Mouse (Mus musculus) liver, embryonic 16.5 days (tissue): ENCODE data around the gene Ermard. TPM values are rescaled to one million over a fixed set of nuclear protein-coding genes. Genes with fewer than 3 reads are reported as not detected.

Source experiments
- ATAC-seq: fragments of 200-750 bp; cut with Nextera tagmentation; 2 replicates; pipeline ENCODE4 v1.8.0; 2017; ENCODE audit warnings: low read depth, mild to moderate bottlenecking, moderate number of reproducible peaks, moderate library complexity
- H3K27ac ChIP-seq: fragments of 300-500 bp; sonication (generic); 2 replicates; pipeline ENCODE4 v1.5.1; 2014; ENCODE audit warnings: mild to moderate bottlenecking, low read length
- H3K27me3 ChIP-seq: fragments of 300-500 bp; sonication (generic); 2 replicates; pipeline ENCODE4 v1.6.1; 2014; ENCODE audit warnings: low read depth, low read length, mixed read lengths; ENCODE audit not compliant: control insufficient read depth, insufficient read depth
- H3K36me3 ChIP-seq: fragments of 300-500 bp; sonication (generic); 2 replicates; pipeline ENCODE4 v1.6.1; 2014; ENCODE audit warnings: mild to moderate bottlenecking; ENCODE audit not compliant: control insufficient read depth, insufficient read depth
- H3K4me1 ChIP-seq: fragments of 300-500 bp; sonication (generic); 2 replicates; pipeline ENCODE4 v1.6.1; 2014; ENCODE audit warnings: low read depth, low read length, mixed read lengths; ENCODE audit not compliant: control insufficient read depth
- H3K4me2 ChIP-seq: fragments of 300-500 bp; sonication (generic); 2 replicates; pipeline ENCODE4 v1.6.1; 2014; ENCODE audit warnings: low read depth, low read length, mixed read lengths
- H3K4me3 ChIP-seq: fragments of 300-500 bp; sonication (generic); 2 replicates; pipeline ENCODE4 v1.5.1; 2014; ENCODE audit warnings: low read depth, mild to moderate bottlenecking, low read length
- H3K9ac ChIP-seq: fragments of 300-500 bp; sonication (generic); 2 replicates; pipeline ENCODE4 v1.6.1; 2014; ENCODE audit warnings: low read depth, low read length
- H3K9me3 ChIP-seq: fragments of 300-500 bp; sonication (generic); replicated peaks from 2 replicates; pipeline ENCODE4 v1.6.1; 2016; ENCODE audit warnings: low read length; ENCODE audit not compliant: control insufficient read depth
- WGBS: fragments of 180-500 bp; shearing (Covaris S2); extraction: QIAGEN DNeasy Blood & Tissue Kit; methylation state at CpG from one replicate; pipeline ENCODE4 v1.1.7; 2014; ENCODE audit not compliant: insufficient replicate concordance; 5-methylcytosine and 5-hydroxymethylcytosine counted together
- polyA plus RNA-seq: library from polyadenylated mRNA; unstranded; fragments of >200 nt; fragmentation: Nextera tagmentation; extraction: Ambion mirVana; gene quantifications from 2 replicates; pipeline ENCODE4 v1.2.1, GENCODE M21; 2015

Ermard gene
- polyA plus RNA-seq, 1 experiment from 2014 or later: 26.8 TPM

DNA sequence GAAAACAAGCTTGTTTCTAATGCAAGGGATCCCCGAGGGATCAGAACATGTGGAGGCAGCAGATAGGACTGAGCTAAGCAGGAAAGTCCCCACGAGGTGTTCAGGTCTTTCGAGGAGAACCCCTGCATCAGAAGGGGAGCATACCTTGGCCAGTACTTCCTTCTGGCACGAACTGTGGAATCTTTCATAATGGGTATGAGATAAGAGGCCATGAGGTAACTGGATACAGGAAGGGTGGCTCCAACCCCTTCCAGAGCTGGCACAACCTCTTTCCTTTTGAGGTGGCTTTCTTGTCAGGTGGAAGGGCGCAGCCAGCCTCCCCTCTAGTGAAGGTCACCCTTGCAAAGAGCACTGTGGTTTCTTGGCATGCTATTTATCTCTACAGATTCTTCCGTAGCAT lies 55.8 kb downstream of the Ermard start:
- Histone ChIP-seq H3K4me3 (no peak overlapping the region), H3K4me1 (no peaks in the 10 kb centered on the region), H3K4me2 (no peak overlapping the region), H3K27ac (no peak overlapping the region), H3K9me3 (no peaks in the 10 kb centered on the region), H3K36me3 (no peaks in the 10 kb centered on the region), H3K27me3 (no peaks in the 10 kb centered on the region), H3K9ac (no peak overlapping the region)
- 43% methylated on average over 6 of the region's 6 CpGs for WGBS
- no peak for ATAC-seq

DNA sequence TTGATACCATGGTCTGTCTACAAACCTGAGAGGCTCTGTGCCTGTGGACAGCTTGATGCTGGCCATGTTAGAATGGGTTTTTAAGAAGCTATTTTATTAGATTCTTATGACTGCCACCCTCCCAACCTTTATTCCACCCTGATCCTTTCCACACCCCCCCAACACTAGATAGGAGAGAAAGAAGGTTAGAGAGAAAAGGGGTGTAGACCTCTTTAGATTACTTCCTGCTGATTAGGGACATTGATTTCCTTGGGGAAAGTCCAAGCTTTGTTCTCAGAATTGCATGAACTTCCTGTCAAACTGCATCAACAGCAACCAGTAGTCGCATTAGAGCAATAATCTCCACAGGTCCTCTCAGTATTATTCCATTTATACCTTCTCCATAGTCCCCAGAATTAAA lies 57.7 kb downstream of the Ermard start:
- 43% methylated on average over 1 of the region's 1 CpGs for WGBS
- Histone ChIP-seq H3K27ac (no peak overlapping the region), H3K4me3 (no peak overlapping the region), H3K9ac (no peak overlapping the region), H3K4me1 (no peaks in the 10 kb centered on the region), H3K27me3 (no peaks in the 10 kb centered on the region), H3K36me3 (no peaks in the 10 kb centered on the region), H3K4me2 (no peak overlapping the region), H3K9me3 (no peaks in the 10 kb centered on the region)
- no peak for ATAC-seq

DNA sequence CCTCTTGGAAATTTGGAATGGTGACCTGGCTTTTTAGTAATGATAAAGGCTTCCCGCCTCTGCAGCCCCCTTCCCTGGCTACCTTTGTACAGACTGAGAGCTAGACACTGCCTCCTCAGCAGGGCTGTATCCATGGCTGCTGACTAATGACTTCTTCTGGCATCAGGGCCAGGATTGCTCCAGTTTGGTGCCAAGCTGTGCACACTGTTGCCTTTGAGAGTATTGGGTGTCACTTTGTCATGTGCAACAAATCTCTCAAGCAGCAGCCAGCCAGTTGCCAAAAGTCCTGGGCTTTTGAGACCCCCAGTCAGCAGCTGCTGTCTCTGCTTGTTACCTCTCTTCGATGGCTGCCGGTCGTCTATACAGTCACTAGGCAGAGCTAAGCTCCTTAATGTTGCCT lies 60.3 kb downstream of the Ermard start:
- no peaks in the 10 kb centered on the region for H3K27me3 ChIP-seq
- H3K36me3 ChIP-seq: no peaks in the 10 kb centered on the region
- no peak overlapping the region for H3K9ac ChIP-seq
- no peaks in the 10 kb centered on the region for H3K4me1 ChIP-seq
- ATAC-seq: no peak
- H3K27ac ChIP-seq: no peak overlapping the region
- no peak overlapping the region for H3K4me2 ChIP-seq
- H3K9me3 ChIP-seq: no peaks in the 10 kb centered on the region
- H3K4me3 ChIP-seq: no peak overlapping the region
- WGBS: 62% methylated on average over 4 of the region's 4 CpGs

DNA sequence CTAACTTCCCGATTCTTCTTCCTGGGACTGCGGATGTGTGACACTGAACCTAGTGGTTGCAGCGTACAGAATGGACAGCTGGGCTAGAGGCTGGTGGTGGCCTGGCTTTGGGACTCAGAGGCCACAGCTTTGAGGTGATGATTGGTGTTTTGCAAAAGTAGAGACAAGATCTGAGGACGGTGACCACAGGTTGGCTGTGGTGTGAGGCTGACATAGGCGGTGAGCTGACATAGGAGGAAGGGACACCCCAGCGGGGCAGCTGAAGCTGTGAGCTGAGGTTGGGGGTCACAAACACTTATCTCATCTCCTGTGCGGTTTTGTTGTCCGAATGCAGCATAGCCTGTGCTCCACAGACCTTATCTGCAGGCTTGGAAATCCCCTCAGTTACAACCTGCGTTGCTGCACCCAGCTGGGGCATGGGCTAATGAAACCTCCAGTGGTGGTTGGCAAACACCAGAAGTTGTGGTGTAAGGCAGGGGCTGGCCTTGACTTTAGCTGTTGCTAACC lies 66.2 kb downstream of the Ermard start:
- no peak for ATAC-seq
- H3K9ac ChIP-seq: no peak overlapping the region
- no peak overlapping the region for H3K4me3 ChIP-seq
- no peaks in the 10 kb centered on the region for H3K9me3 ChIP-seq
- no peaks in the 10 kb centered on the region for H3K36me3 ChIP-seq
- H3K4me1 ChIP-seq: no peaks in the 10 kb centered on the region
- WGBS: 33% methylated on average over 9 of the region's 9 CpGs
- no peaks in the 10 kb centered on the region for H3K27me3 ChIP-seq
- H3K27ac ChIP-seq: no peak overlapping the region
- H3K4me2 ChIP-seq: no peak overlapping the region

DNA sequence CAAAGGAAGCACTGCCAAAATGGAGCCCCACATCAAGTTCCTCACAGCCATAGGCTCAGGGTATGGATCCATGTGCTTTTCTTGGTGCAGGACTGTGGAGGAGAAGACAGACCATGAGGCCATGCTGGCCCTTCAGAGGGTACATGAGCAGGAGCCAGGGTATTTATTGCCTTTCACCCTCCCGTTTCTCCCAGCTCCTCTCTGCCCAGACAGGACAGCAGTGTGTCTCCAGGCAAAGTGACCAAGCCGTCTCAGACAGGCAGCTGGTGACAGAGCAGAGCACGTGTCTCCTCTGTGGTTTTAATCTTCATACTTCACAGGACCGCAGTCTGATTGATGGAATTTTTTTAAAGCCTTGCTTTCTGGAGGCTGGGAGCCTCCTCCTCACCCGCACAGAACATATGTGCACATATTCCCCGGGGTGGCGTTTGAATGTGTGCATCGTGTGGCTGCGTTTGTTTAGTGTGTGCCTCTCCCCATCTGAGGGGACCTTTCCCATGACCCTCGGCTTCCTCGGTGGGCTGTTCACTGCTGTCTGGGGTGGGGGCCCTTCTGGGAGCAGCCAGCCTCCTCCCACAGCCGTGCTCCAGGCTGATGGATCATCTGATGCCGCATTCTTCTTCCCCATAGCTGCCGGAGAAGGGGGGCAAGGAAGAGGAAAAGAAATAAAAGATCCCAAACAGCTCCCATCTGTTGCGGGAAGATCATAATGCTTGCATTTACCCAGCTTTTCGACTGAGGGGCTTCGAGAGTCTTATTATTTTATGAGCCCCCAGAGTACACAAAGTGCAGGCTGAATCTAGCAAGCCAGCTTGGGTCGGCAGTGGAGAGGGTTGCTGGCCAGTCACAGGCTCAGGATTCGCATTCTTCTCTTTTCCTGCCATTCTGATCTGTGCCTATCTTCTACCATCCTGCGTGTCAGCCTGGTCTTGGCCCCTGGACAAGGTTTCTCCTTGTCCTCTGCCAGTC lies 67.7 kb downstream of the Ermard start:
- Histone ChIP-seq H3K9ac (no peak overlapping the region), H3K36me3 (no peaks in the 10 kb centered on the region), H3K4me2 (no peak overlapping the region), H3K4me3 (no peak overlapping the region), H3K4me1 (no peaks in the 10 kb centered on the region), H3K27ac (no peak overlapping the region), H3K9me3 (no peaks in the 10 kb centered on the region), H3K27me3 (no peaks in the 10 kb centered on the region)
- 49% methylated on average over 20 of the region's 20 CpGs for WGBS
- ATAC-seq: no peak

DNA sequence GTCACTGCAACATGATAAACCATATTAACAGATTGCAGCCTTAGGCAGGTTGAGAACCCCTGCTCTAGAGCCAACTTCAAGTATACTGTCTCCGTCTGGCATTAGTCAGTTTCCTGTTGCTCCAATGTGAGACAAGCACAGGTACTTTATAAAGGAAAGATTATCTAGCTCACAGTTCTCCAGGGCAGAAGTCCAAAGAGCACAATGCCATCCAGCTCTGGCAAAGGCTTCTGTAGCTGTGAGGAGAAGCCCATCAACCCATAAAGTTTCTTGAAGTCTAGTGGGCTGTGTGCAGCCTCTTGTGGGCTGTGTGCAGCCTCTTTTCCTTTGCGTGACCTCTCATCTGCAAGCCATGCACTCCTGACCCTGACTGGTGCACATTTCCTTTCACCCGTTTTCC lies 74.5 kb downstream of the Ermard start:
- 61% methylated on average over 3 of the region's 3 CpGs for WGBS
- no peak overlapping the region for H3K9ac ChIP-seq
- no peak overlapping the region for H3K4me2 ChIP-seq
- H3K4me3 ChIP-seq: no peak overlapping the region
- H3K27ac ChIP-seq: no peak overlapping the region
- no peaks in the 10 kb centered on the region for H3K27me3 ChIP-seq
- H3K9me3 ChIP-seq: no peaks in the 10 kb centered on the region
- ATAC-seq: no peak
- no peaks in the 10 kb centered on the region for H3K36me3 ChIP-seq
- H3K4me1 ChIP-seq: no peaks in the 10 kb centered on the region

DNA sequence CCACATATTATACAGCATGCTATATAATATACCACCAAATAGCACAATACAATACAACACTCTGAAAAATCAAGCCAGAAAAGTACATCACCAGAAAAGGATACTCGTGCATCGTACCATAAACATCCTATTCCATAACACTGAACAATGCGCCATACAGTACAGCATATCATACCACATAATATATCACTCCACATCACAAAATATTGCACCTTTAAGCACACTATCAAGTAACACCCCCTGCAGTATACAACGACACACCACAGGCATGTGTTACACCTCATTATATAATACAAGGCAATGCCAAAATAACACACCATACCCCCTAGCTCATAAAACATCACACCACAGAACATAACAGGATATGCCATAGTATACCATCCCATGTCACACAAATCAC lies 79.1 kb downstream of the Ermard start:
- Histone ChIP-seq H3K4me2 (no peak overlapping the region), H3K36me3 (no peaks in the 10 kb centered on the region), H3K4me3 (no peak overlapping the region), H3K27me3 (no peaks in the 10 kb centered on the region), H3K9me3 (no peaks in the 10 kb centered on the region), H3K9ac (no peak overlapping the region), H3K27ac (no peak overlapping the region), H3K4me1 (no peaks in the 10 kb centered on the region)
- no peak for ATAC-seq
- whole genome bisulfite sequencing: 79% methylated on average over 4 of the region's 4 CpGs

DNA sequence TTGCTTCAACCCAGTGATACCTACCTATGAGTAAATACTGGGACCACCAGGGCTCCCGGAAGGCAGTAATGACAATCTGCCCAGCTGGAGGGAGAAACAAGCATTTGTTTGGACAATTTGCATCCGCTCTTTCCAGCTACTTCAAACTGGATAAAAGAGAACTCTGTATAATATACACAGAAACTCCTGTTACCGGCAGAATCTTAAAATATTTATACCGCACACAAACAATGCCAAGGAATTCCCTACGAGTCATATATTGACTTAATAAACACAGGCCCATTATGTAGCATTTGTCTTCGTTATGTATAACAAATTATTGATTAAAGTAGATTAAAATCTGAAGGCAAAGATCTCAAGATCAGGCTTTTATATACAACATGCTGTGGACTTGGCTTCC lies 79.6 kb downstream of the Ermard start:
- no peak for ATAC-seq
- H3K27ac ChIP-seq: no peak overlapping the region
- 66% methylated on average over 6 of the region's 6 CpGs for WGBS
- no peaks in the 10 kb centered on the region for H3K27me3 ChIP-seq
- no peaks in the 10 kb centered on the region for H3K4me1 ChIP-seq
- H3K36me3 ChIP-seq: no peaks in the 10 kb centered on the region
- no peak overlapping the region for H3K9ac ChIP-seq
- no peak overlapping the region for H3K4me2 ChIP-seq
- no peaks in the 10 kb centered on the region for H3K9me3 ChIP-seq
- H3K4me3 ChIP-seq: no peak overlapping the region

DNA sequence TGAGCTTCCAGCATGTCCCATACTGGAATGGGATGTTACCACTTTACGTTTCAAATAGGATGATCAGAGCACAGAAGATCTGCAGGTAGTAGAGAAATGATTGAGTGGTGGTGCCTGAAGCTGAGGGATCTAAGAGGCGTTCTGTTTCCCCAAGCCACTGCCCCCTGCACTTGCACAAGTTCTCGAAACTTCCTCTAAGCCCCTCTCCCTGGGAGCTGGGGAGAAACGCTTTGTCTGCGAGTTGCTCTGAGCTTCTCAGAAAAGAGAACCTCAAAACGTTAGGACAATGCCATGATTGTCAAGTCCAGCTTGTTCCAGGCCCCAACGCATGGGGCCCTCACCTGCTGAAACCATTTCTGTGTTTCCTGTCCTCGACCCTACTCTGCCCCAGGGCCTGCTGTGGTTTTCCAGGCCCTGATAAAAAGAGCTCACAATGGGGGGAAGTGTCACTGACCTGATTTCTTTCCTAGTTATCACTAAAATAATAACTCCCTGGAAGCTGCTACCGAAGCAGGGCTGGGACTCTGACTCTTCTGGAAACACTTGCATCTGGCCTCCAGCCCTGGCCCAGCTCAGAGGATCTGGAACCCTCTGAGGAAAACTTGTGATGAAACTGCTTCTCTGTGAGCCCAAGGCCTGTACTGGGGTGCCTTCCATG lies 88.8 kb downstream of the Ermard start:
- Histone ChIP-seq H3K9ac (no peak overlapping the region), H3K4me2 (no peak overlapping the region), H3K9me3 (no peaks in the 10 kb centered on the region), H3K4me3 (no peak overlapping the region), H3K4me1 (no peaks in the 10 kb centered on the region), H3K27ac (no peak overlapping the region), H3K27me3 (no peaks in the 10 kb centered on the region), H3K36me3 (no peaks in the 10 kb centered on the region)
- ATAC-seq: no peak
- 24% methylated on average over 9 of the region's 9 CpGs for WGBS
